Mouse (Mus musculus): Measurements from ENCODE around the gene Wfdc21. TPM values are rescaled to one million over a fixed set of nuclear protein-coding genes. Genes with fewer than 3 reads are reported as not detected.

Gene Wfdc21
- polyA plus RNA-seq, 1 experiment from 2014 or later = 6.1 TPM

DNA sequence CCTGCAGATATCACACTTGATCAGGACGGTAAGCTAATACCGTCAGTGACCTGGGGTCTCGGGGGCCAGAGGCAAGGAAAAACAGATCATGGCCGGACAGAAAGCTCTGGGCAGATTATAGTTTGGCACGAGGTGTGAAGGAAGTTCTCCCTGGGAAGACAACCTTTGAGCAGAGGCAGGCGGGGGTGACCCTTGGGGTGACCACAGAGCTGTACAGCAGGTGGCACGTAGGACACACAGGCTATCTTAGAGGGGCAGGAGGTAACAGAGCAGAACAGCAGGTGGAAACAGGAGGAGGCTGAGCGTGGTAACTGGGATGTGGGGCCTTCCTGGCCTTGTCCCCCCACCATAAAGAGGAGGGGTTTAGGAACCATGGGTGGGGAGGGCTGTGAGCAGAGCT lies 41.6 kb downstream of the Wfdc21 start:
- no peak for DNase-seq
- WGBS (ENCODE audit: insufficient replicate concordance) = 66% methylated on average over 8 of the region's 8 CpGs

DNA sequence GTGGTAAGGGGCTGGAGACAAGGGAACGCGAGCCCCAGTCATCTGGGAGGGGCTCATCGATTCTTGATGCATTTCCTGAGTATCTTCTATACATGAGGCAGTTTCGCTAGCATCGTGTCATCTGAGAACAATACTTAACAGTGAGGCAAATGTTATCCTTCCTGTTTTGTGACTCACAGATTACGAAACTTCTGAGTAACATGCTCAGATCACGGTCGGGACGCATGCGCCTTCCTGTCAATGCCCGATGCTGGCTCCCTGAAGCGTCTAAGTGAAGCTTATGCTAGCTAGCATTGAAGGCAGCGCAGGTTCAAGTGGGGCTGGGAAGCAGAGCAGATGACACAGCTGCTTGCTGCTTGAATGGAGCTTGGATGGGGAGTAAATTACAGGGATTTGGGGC lies 42.5 kb downstream of the Wfdc21 start:
- no peaks in the 10 kb centered on the region for H3K4me1 ChIP-seq (replicated peaks)
- no peak for ATAC-seq (ENCODE audit: low read depth)
- no peak overlapping the region for H3K27ac ChIP-seq
- no peak overlapping the region for H3K9ac ChIP-seq
- no peaks in the 10 kb centered on the region for H3K36me3 ChIP-seq
- no peak overlapping the region for H3K4me3 ChIP-seq (replicated peaks)
- H3K27me3 ChIP-seq = 0 out of 2 replicates have a peak, but pooled peaks cover 3% of the 10 kb centered on the region
- 23% methylated on average over 13 of the region's 13 CpGs for WGBS (ENCODE audit: insufficient replicate concordance)
- H3K4me2 ChIP-seq = 0 out of 2 replicates have a peak overlapping the region, but pooled peaks have one; percentile 19
- H3K9me3 ChIP-seq (replicated peaks) = no peaks in the 10 kb centered on the region
- DNase-seq = no peak

More for the DNA sequence above, 41.6 kb downstream of the Wfdc21 start:
- Histone ChIP-seq H3K4me3 (replicated peaks) (no peak overlapping the region), H3K9me3 (replicated peaks) (no peaks in the 10 kb centered on the region), H3K4me1 (replicated peaks) (no peaks in the 10 kb centered on the region), H3K4me2 (no peak overlapping the region), H3K9ac (no peak overlapping the region), H3K27me3 (0 out of 2 replicates have a peak, but pooled peaks cover 3% of the 10 kb centered on the region), H3K36me3 (no peaks in the 10 kb centered on the region), H3K27ac (no peak overlapping the region)
- no peak for ATAC-seq (ENCODE audit: low read depth)

DNA sequence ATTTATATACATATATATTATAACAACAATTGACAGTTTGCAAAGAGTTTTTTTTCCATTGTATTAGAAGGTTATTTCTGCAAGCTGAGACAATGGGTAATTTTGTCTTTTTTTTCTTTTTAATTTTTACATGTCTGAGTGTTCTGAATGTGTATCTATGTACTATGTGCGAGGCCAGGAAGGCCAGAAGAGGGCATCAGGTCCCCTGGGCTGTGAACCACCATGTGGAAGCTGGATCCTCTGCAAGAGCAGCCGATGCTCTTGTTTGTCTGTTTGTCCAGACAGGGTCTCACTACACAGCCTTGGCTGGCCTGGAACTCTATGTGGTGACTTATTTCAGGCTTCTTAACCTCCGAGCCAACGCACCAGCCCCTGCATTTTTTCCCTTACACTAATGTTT lies 44.4 kb downstream of the Wfdc21 start:
- Histone ChIP-seq H3K36me3 (no peaks in the 10 kb centered on the region), H3K9me3 (replicated peaks) (no peaks in the 10 kb centered on the region), H3K27me3 (0 out of 2 replicates have a peak, but pooled peaks cover 3% of the 10 kb centered on the region), H3K4me3 (replicated peaks) (no peak overlapping the region), H3K27ac (no peak overlapping the region), H3K4me1 (replicated peaks) (no peaks in the 10 kb centered on the region), H3K9ac (no peak overlapping the region), H3K4me2 (no peak overlapping the region)
- ATAC-seq (ENCODE audit: low read depth) (no peak), DNase-seq (no peak)
- WGBS (ENCODE audit: insufficient replicate concordance) = 62% methylated on average over 4 of the region's 4 CpGs

DNA sequence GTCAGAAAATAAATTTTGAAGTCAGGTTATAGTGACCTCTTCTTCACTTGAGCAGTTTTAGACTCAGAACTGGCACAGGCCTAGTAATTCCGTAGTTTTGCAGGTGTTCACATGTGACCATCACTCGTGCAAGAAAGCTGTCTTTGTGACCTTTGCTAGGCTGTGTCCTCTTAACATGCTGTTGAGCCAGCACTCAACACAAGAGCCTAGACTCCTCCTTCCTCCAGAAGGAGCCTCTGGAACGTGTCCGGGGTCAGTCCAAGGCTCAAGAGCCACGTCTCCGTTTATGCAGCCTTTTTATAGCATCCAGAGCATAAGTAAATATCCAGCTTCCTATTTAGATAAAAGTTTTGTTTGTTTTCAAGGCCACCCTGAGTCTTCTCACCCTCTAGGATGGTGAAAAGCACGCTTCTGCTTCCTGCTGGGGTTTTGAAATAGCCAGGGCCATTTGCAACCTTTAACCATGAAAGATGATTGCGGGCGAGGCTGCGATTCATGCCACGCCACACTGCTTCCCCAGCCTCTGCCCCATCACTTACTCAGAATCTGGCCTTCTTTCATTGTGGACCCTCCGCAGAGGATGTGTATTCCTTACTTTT lies 45.7 kb downstream of the Wfdc21 start:
- ATAC-seq (ENCODE audit: low read depth) = no peak

DNA sequence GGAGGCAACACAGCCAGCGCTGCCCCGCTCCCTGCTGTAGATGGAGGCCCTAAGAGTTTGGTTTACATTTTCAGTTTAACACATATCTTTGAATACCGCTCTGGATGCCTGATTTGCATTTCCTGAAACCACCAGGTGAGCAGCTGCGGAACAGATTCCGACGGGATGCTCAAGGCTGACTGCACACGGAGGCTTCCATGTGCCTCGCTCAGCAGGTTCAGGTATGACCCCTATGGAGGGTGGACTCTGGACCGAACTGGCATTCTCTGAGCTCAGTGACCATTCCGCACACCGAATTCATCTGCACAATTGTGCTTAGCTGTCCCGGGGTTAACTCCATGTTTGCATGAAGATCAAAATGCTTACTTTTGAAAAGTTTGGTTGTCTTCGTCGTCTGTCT lies 46.5 kb downstream of the Wfdc21 start:
- Histone ChIP-seq H3K27ac (no peak overlapping the region), H3K27me3 (0 out of 2 replicates have a peak, but pooled peaks cover 3% of the 10 kb centered on the region), H3K9me3 (replicated peaks) (no peaks in the 10 kb centered on the region), H3K9ac (no peak overlapping the region), H3K4me2 (no peak overlapping the region), H3K4me1 (replicated peaks) (no peaks in the 10 kb centered on the region), H3K4me3 (replicated peaks) (no peak overlapping the region), H3K36me3 (no peaks in the 10 kb centered on the region)
- 75% methylated on average over 14 of the region's 14 CpGs for WGBS (ENCODE audit: insufficient replicate concordance)
- DNase-seq (no peak), ATAC-seq (ENCODE audit: low read depth) (no peak)

More for the DNA sequence above, 45.7 kb downstream of the Wfdc21 start:
- Histone ChIP-seq H3K36me3 (no peaks in the 10 kb centered on the region), H3K9ac (no peak overlapping the region), H3K4me2 (no peak overlapping the region), H3K9me3 (replicated peaks) (no peaks in the 10 kb centered on the region), H3K4me1 (replicated peaks) (no peaks in the 10 kb centered on the region), H3K27ac (no peak overlapping the region), H3K4me3 (replicated peaks) (no peak overlapping the region), H3K27me3 (0 out of 2 replicates have a peak, but pooled peaks cover 3% of the 10 kb centered on the region)
- WGBS (ENCODE audit: insufficient replicate concordance) = 69% methylated on average over 12 of the region's 12 CpGs
- no peak for DNase-seq

DNA sequence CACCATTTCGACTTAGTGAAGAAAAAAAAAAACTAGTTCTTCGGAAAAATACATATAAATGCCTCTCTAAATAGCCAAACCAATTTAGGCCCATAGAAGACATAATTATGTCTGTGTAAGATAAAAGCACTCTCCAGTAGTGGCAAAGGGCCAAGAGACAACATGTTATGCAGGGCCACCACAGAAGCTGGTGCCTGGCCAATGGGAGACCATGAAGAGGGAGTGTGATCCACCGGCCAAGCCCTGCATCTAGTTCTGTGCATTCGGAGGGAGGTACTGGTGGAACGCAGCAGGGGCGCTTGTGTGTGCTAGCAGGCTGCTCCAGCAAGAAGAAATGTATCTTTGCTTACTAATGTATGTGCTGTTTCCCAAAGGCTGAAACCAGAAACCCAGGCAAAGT lies 49.4 kb downstream of the Wfdc21 start:
- Histone ChIP-seq H3K36me3 (no peaks in the 10 kb centered on the region), H3K4me1 (replicated peaks) (no peaks in the 10 kb centered on the region), H3K9ac (no peak overlapping the region), H3K9me3 (replicated peaks) (no peaks in the 10 kb centered on the region), H3K4me3 (replicated peaks) (no peak overlapping the region), H3K4me2 (no peak overlapping the region), H3K27me3 (no peaks in the 10 kb centered on the region), H3K27ac (no peak overlapping the region)
- 65% methylated on average over 6 of the region's 6 CpGs for WGBS (ENCODE audit: insufficient replicate concordance)
- ATAC-seq (ENCODE audit: low read depth) (no peak), DNase-seq (no peak)

DNA sequence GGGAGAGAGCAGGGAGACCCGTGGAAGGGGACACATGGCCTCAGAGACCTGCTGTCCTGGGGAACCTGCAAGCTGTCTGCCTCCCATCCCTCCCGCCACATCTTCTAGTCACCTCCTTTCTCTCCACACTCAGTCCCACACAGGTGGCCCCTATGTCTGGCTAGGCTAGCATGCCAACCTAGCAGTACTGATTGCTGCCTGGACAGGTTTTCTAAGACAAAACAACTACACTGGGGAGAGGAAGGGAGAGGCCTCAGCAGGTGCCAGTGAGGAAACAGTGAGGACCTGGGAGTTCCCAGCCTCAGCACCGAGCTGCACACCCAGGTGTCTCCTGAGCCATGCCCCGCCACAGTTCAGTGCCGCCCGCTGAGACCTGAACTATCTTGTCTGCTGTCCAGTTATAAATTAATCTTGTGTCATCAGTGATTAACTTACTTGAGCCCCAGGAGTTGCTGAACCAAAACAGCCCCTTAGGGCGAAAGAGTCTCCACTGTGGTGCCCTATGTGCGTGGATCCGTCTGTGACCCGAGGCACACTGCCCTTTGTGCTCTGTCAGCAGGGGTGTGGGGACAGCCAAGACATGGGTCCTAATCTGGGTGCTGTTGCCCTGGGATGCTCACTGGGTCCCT lies 50.4 kb downstream of the Wfdc21 start:
- Histone ChIP-seq H3K4me2 (no peak overlapping the region), H3K4me1 (replicated peaks) (no peaks in the 10 kb centered on the region), H3K9ac (no peak overlapping the region), H3K4me3 (replicated peaks) (no peak overlapping the region), H3K9me3 (replicated peaks) (no peaks in the 10 kb centered on the region), H3K27me3 (no peaks in the 10 kb centered on the region), H3K27ac (no peak overlapping the region), H3K36me3 (no peaks in the 10 kb centered on the region)
- no peak for DNase-seq
- no peak for ATAC-seq (ENCODE audit: low read depth)
- WGBS (ENCODE audit: insufficient replicate concordance) = 66% methylated on average over 10 of the region's 10 CpGs

DNA sequence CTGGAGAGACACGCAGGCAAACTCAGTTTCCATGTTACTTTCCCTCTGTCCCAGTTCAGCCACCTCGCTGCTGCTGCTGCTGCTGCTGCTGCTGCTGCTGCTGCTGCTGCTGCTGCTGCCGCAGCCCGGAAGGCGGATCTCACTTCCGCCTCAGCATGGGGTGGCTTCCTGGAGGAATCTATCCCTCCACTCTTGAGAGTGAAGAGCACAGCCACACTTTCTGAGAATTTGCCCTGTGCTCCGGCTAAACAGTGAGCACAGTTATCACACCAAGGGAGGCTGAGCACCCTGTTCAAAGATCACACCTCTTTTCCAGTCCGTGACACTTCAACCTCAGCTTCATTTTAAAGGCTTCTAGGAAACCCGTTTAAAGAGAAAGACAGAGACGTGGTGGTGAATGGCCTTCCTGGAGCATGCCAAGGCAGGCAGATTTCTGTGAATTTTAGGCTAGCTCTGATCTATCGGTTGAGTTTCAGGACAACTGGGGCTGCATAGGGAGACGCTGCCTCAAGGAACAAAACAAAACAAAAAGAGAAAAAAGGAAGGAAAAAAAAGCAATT lies 53.2 kb downstream of the Wfdc21 start:
- WGBS (ENCODE audit: insufficient replicate concordance) = 54% methylated on average over 12 of the region's 12 CpGs
- Histone ChIP-seq H3K4me2 (no peak overlapping the region), H3K27me3 (no peaks in the 10 kb centered on the region), H3K4me1 (replicated peaks) (no peaks in the 10 kb centered on the region), H3K9me3 (replicated peaks) (no peaks in the 10 kb centered on the region), H3K27ac (no peak overlapping the region), H3K9ac (no peak overlapping the region), H3K4me3 (replicated peaks) (no peak overlapping the region), H3K36me3 (no peaks in the 10 kb centered on the region)
- ATAC-seq (ENCODE audit: low read depth) (no peak), DNase-seq (no peak)

DNA sequence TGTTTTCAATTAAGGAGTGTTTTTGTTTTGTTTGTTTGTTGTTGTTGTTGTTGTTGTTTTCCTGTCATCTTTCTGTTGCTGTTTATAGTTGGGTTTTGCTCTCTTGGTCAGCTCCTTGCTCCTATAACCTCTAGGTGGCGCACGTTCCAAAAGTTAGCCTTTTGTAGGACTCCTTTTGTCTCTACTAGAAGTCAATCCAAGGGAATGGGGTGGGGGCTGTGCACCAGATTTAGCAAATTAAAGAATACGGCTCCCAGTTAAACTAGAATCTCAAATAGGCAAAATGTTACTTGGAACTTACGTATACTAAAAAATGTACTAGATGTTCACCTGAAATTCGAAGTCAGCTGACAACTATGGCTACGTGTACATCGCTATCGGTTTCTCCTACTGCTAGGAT lies 55.4 kb downstream of the Wfdc21 start:
- DNase-seq = no peak
- Histone ChIP-seq H3K4me2 (no peak overlapping the region), H3K27ac (no peak overlapping the region), H3K9me3 (replicated peaks) (no peaks in the 10 kb centered on the region), H3K4me1 (replicated peaks) (no peaks in the 10 kb centered on the region), H3K36me3 (no peaks in the 10 kb centered on the region), H3K27me3 (no peaks in the 10 kb centered on the region), H3K9ac (no peak overlapping the region), H3K4me3 (replicated peaks) (no peak overlapping the region)
- no peak for ATAC-seq (ENCODE audit: low read depth)
- 59% methylated on average over 8 of the region's 8 CpGs for WGBS (ENCODE audit: insufficient replicate concordance)

Other genes with a start within 250 kb of the Wfdc21 start
- not detected in 2 replicates for gene Heatr9, start 224.8 kb upstream of the Wfdc21 start, polyA plus RNA-seq (2015; fragmentation: Nextera tagmentation; extraction: Ambion mirVana)
- 0.21 and 0.30 TPM in 2 replicates for gene Ccl5, start 216.4 kb upstream of the Wfdc21 start, polyA plus RNA-seq (2015; fragmentation: Nextera tagmentation; extraction: Ambion mirVana)
- 16.5 and 16.8 TPM in 2 replicates for gene Ccl9, start 168.3 kb upstream of the Wfdc21 start, polyA plus RNA-seq (2015; fragmentation: Nextera tagmentation; extraction: Ambion mirVana)
- gene Ccl6, start 153.9 kb upstream of the Wfdc21 start, polyA plus RNA-seq (2015; fragmentation: Nextera tagmentation; extraction: Ambion mirVana) = 8.5 and 8.8 TPM in 2 replicates
- not detected in 2 replicates for gene Rpl9-ps1, start 101.3 kb upstream of the Wfdc21 start, polyA plus RNA-seq (2015; fragmentation: Nextera tagmentation; extraction: Ambion mirVana)
- gene Ccl3, start 97.6 kb upstream of the Wfdc21 start, polyA plus RNA-seq (2015; fragmentation: Nextera tagmentation; extraction: Ambion mirVana) = 0.79 and 0.92 TPM in 2 replicates
- 0.46 and 0.74 TPM in 2 replicates for gene Ccl4, start 84.4 kb upstream of the Wfdc21 start, polyA plus RNA-seq (2015; fragmentation: Nextera tagmentation; extraction: Ambion mirVana)
- gene Wfdc17, start 42.9 kb upstream of the Wfdc21 start, polyA plus RNA-seq (2015; fragmentation: Nextera tagmentation; extraction: Ambion mirVana) = 5.8 and 8.0 TPM in 2 replicates
- not detected in 2 replicates for gene Wfdc18, start 37.9 kb upstream of the Wfdc21 start, polyA plus RNA-seq (2015; fragmentation: Nextera tagmentation; extraction: Ambion mirVana)
- gene Heatr6, start 6.8 kb downstream of the Wfdc21 start, polyA plus RNA-seq (2015; fragmentation: Nextera tagmentation; extraction: Ambion mirVana) = 7.8 and 8.2 TPM in 2 replicates
- 1.0 and 2.0 TPM in 2 replicates for gene Hnf1b, start 103.1 kb downstream of the Wfdc21 start, polyA plus RNA-seq (2015; fragmentation: Nextera tagmentation; extraction: Ambion mirVana)
- 21.5 and 26.4 TPM in 2 replicates for gene Ddx52, start 195.1 kb downstream of the Wfdc21 start, polyA plus RNA-seq (2015; fragmentation: Nextera tagmentation; extraction: Ambion mirVana)
- 5.8 and 6.4 TPM in 2 replicates for gene Synrg, start 217.5 kb downstream of the Wfdc21 start, polyA plus RNA-seq (2015; fragmentation: Nextera tagmentation; extraction: Ambion mirVana)